Mouse (Mus musculus): ENCODE measurements at regions not wholly inside any gene's neighbourhood (a gene's known extent, or its start where the extent isn't known, plus 50 kb on each side); places are given as distances from the start of the nearest gene placed in this dataset.

DNA sequence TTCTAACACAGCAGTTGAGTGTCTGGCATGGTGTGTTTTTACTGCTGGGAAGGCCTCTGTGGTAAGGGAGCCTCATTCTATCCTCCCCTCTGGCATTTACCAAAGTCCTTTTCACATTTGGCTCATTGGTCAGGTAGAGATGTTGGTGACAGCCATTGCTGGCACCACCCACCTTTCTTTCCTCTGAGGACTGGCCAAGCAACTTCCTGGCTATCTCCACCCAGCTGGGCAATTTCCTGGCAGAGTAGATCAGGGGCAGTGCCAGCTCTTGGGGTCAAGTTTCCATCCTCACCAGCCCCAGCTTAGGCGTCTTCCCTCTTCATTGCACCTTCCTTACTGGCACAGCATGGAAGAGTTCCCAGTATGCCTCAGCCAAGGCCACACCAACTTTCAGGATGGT lies 372.5 kb upstream of the Kif2a start:
- no peak for DNase-seq (ENCODE audit: extremely low read depth, low read depth)

DNA sequence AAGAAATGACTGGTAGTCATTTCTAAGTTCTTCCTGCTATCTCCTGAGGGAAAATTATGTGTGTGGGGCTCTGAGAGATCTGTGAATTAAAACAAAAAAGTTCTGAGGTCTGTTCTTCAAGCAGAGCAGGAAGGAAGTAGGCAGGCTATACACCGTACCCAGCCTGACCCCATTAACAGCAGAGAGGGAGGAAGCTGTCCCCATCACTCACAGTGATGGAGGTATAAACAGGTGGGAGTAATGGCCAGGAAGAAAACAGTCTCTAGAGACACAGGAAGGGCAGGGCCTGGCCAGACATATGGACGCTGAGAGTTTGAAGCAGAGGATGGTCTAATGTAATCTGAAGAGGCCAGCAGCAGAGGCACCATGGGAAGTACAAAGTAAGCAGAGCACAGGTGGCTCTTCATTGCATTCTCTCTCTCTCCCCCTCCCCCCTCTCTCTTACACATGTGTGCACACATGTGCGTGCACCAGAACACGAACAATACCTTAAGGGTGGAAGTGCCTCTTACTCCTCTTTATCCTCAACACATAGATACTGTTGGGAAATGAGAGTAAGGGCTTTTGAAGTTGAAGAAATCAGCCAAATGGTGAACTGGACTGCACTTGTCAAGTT lies 367.7 kb upstream of the Kif2a start:
- DNase-seq (ENCODE audit: extremely low read depth, low read depth) = no peak

GRCm38 (mm10) chr13:107389074-107389473 lies 367.1 kb upstream of the Kif2a start:
- no peak for DNase-seq (ENCODE audit: extremely low read depth, low read depth)

GRCm38 (mm10) chr13:107378076-107378475 lies 356.1 kb upstream of the Kif2a start:
- DNase-seq (ENCODE audit: extremely low read depth, low read depth) = no peak

DNA sequence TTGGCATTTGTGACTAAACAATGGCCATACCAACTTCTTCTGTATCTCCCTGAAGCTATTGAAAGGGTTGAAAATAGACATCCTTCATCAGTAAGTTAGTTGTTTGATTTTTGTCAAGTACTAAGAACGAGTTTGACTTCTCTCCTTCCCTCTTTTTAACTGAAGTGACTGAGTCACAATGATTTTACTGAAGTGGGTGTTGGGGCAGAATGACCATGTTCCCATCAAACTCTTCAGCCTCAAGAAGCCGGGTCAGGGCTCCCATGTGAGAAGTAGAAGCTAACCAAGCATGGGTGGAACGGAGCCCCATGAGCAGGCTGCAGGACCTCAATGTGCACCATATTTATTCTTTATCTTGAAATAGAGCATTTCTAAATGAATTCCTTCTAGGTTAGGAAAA lies 350.7 kb upstream of the Kif2a start:
- DNase-seq (ENCODE audit: extremely low read depth, low read depth) = no peak

DNA sequence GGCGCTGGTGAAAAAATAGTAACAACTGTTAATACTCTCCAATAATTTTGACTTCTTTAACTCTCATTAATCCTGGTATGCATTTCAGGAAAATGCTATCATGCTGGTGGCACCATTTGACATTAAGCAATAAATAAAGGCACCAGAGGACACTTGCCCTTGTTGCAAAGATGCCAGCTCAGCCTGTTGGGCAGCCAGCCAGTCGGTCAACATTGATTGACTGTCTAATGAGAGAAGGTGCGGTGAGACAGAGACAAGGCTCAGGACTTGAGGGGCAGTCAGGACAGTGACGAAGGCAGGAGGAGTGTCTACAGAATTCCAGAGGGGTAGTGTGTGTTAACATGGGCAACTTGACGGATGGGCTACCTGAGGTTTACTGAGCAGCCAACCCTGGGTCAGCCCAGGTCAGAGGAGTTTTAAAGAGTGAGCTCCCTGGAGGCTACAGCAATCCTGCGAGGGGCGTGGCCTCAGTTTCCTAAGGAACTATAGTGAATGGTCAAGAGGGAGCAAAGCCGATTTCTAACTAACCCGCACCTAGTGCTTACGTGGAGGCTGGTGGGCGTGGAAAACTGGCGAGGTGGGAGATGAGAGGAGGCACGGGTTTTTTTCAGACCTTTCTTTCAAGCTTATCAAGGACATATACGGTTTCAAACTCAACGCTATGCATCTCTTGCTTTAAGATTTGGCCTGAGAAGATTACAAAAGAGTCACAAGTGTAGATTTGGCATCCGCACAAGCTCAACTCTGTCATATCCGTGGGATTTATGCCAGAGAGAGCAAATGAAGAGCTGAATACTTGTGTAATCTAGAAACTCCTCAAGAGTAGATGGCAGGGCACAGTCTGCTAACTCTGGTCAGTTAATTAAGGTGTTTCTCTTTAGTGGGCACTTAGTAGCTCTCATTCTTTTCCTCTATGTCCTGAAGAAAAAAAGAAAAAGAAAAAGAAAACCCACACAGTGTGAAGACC lies 350.0 kb upstream of the Kif2a start:
- no peak for DNase-seq (ENCODE audit: extremely low read depth, low read depth)

- no peak for DNase-seq (ENCODE audit: extremely low read depth, low read depth)
Measured at GRCm38 (mm10) chr13:107367639-107368038, 345.7 kb upstream of the Kif2a start.

GRCm38 (mm10) chr13:107365766-107366165 lies 343.8 kb upstream of the Kif2a start:
- no peak for DNase-seq (ENCODE audit: extremely low read depth, low read depth)

GRCm38 (mm10) chr13:107365241-107365640 lies 343.3 kb upstream of the Kif2a start:
- no peak for DNase-seq (ENCODE audit: extremely low read depth, low read depth)

- DNase-seq (ENCODE audit: extremely low read depth, low read depth) = no peak
Measured at GRCm38 (mm10) chr13:107362806-107363687, 341.1 kb upstream of the Kif2a start.

DNA sequence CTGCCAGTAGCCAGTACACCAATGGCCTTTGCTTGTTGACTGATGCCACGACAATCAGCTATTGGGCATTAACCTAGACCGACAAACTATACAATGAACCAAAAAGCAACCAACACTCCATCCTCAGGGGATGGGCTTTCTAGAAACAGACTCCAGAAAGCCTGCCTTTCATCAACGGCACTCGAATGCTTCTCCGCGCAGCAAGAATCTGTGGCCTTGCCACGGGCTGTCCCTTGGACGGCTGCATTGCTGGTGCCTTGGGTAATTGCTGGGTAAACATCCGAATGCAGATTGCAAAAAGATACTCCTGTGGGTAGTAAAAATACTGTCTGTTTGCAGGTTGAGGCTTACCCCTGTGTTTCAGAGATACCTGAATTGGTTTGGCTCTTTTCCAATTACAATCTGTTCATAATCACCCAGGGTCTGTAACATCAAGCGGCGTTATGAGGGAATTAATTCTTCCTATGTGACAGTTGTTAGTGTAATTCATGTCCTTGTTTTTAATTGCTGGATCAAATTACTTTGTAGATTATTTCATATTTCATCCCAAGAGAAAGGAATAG lies 319.0 kb upstream of the Kif2a start:
- DNase-seq (ENCODE audit: extremely low read depth, low read depth) = no peak

DNA sequence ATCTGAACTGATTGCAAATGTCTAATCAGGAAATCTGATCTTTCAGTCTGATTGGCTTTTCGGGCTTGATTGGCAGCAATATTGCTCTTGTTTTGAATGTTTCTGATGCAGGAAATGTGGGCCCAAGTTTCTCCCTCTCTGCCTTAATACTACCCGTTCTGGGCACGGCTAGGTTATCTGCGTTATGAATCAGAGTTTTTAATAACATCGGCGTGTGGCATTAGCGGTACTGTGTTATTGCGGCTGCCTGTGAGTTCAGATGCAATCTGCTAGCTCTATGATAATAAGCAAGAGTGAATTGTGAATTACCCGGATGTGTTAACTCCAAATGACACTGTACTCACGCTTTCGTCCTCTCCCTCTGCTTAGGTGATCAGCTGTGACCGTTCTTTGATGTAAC lies 316.2 kb upstream of the Kif2a start:
- DNase-seq (ENCODE audit: extremely low read depth, low read depth) = no peak

GRCm38 (mm10) chr13:107337111-107337510 lies 315.2 kb upstream of the Kif2a start:
- no peak for DNase-seq (ENCODE audit: extremely low read depth, low read depth)

- no peak for DNase-seq (ENCODE audit: extremely low read depth, low read depth)
Measured at GRCm38 (mm10) chr13:107329348-107329747, 307.4 kb upstream of the Kif2a start.

DNA sequence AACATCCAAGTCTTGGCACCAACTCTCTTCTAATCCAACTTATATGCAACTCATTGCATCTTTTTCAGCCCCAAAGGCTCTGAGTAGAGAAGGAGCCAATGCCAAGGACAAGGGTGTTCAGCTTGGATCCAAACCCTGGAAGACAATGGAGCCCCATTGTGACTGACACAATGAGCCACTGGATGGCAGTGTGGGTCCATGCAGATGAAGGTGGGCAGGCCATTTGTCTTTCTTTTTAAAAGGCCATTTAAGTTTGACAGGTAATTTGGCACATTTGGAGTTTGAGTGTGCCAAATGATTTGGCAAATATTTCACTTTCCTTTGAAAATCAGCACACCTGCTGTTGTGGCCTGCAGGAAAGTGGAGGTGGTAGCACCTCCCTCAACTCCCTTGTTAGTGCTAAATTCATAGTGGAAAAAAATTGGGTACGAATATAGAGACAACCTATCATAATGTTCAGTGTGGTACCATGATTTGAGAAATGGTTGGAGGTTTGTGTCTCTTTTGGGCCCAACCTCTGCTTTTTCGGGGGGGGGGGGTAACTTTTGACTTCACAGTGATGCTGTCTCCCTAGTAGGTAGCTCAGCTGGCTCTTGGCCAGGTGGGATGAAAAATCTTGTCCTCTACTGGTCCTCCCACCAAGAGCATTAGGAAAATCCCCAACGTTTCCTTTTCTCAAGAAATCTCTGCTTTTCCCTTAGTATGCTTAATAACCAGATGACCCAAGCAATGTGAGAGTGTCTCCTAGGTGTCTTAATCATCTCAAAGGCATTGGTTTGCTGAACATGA lies 304.0 kb upstream of the Kif2a start:
- peak; percentile 10 for DNase-seq (ENCODE audit: extremely low read depth, low read depth)

DNA sequence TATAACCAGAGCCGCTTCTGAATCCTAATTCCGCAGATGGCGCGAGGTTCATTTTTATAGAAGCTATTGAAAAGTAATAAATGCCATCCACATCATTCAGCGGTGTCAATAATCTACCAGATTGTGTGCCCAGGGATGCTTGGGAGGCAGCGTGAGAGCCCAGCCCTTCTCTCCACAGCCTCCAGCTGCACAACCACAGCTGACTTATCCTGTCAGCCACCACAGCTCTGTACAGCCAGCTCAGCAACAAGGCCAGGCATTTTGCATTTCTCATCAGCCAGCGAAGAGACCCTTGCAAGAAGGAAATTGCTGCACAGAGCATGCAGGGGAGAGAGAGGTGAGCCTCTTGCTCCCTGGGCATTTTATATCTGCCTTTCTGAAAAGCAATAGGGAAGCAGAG lies 292.8 kb upstream of the Kif2a start:
- DNase-seq (ENCODE audit: extremely low read depth, low read depth) = no peak

DNA sequence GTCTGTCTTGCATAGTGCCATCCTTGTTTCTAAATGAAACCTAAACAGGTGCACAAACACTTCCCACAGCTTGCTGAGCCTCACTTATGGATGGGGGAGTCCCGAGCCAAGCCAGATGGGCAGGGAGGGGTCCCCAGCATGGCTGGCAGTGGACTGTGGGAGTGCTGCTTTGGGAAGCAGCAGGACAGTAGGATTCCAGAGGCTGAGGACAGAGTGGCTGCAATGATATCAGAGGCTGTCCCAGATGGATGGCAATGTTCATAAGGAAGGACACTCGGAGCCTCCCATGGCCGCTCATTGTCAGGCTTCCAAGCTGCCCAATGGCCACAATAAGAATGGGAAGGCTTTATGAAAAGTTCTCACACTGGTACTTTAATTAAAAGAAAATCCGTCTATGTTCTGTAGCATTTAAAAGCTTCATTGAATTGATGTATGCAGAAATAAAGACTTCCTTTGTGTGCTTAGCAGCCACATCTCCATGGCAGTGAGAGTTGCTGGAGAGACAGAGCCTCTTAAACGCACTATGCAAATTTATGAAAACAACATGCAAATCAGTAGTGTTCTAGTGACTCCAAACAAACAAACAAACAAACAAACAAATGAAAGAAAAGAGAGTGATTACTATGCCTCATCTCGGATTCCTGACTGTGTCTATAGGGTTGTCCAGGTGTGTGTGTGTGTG lies 287.2 kb upstream of the Kif2a start:
- no peak for DNase-seq (ENCODE audit: extremely low read depth, low read depth)

GRCm38 (mm10) chr13:107308404-107308803 lies 286.5 kb upstream of the Kif2a start:
- no peak for DNase-seq (ENCODE audit: extremely low read depth, low read depth)

GRCm38 (mm10) chr13:107306958-107307357 lies 285.0 kb upstream of the Kif2a start:
- DNase-seq (ENCODE audit: extremely low read depth, low read depth) = no peak

- DNase-seq (ENCODE audit: extremely low read depth, low read depth) = no peak
Measured at GRCm38 (mm10) chr13:107306232-107306631, 284.3 kb upstream of the Kif2a start.

Data from MEL-GATA-1-ER (cell line).